Mouse (Mus musculus) liver, adult 2 months (tissue): Measurements from ENCODE around the gene Pde4dip.

Experiments
- CTCF ChIP-seq: fragments of 200-500 bp; IDR thresholded peaks from 2 replicates; pipeline ENCODE4 v1.5.1; 2011; ENCODE audit warnings: low read depth, low read length, control low read depth
- POLR2A ChIP-seq: fragments of 200-500 bp; IDR thresholded peaks from 2 replicates; pipeline ENCODE4 v1.6.1; 2011; ENCODE audit warnings: low read length, control low read depth; ENCODE audit not compliant: insufficient read depth; ENCODE audit errors: extremely low read depth

DNA sequence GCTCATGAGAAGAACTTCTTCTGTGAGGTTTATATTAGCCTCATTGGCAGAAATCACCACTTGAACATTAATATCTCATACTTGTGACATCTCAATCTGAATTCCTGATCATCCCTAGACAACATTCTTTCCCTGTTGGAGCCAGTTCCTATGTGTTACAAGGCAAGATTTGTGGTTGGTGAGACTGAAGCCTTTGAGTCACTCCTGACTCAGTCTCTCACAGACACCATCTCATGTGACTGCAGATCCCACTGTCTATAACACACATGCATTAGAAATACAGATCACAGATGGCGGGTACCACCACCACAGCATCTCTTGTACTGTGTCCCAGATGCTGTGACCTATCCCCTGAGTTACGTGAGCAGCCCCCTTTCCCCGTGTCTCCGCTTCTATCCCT, 60.2 kb downstream of the Pde4dip start:
- TF ChIP-seq CTCF = no peak
- TF ChIP-seq POLR2A = no peak
